Mouse (Mus musculus): ENCODE data around the gene BC024978.

Gene BC024978

DNA sequence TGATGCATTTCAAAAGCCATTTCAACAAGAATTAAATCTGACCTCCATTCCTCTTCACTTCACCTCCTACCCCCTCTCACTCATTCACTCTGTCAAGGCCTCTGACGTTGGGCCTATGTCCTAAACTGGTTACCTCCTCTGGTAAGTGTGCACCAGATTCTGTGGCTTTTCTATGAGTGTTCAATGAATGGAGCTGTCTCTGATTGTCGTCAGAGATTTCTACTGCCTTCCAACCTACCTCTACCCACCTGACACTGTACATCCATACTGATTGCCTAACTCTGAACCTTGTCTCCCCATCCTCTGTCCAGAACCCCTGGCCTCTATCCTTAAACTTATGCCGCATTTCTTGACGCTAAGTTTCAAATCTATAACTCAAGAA lies 17.6 kb upstream of the BC024978 start:
- DNase-seq (ENCODE audit: low spot score): no peak

DNA sequence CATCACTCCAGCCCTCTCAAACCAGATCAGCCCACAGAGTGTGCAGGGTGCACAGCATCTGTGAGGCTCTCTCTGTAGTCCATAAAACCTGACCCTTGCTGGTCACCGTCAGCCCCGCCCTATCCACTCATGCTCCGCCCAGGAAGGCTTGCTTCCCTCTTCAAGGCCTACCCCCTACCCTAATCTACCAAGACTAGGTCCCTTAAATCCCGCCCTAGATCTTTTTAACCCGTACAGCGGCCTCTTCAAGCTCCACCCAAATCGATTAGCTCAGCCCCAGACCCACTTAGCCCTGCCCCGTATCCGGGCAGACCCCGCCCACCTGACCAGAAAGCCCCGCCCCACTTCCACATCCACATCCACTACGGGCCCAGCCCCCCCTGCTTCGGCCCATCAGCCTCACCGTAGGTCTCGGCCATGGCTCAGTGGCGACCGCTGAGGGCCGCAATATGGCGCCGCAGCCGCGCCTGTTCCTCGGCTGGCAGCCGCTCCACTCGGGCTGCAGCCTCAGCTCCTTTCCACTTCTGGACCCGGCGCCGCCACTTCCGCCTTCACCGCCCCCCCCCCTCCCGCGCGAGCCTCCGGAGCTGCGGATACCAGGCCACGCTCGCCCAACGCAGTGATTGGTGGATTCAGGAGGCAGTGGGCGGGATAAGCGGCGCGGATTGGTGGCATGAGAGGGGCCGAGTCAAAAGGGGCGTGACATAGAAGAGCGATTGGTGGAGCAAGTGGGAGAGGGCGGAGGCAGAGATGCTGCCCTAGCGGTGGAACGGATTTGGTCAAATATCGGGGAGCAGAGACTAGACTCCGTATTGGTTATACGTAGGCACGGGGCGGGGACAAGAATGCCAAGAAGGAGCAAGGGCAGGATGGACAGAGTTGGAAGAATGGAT lies 17.0 kb upstream of the BC024978 start, which contains the start of gene Rab4b:
TSS of gene Rab4b (minus strand) at position 573 of the 893 bp plus-strand sequence.
- DNase-seq (ENCODE audit: low spot score): peak; percentile 100

DNA sequence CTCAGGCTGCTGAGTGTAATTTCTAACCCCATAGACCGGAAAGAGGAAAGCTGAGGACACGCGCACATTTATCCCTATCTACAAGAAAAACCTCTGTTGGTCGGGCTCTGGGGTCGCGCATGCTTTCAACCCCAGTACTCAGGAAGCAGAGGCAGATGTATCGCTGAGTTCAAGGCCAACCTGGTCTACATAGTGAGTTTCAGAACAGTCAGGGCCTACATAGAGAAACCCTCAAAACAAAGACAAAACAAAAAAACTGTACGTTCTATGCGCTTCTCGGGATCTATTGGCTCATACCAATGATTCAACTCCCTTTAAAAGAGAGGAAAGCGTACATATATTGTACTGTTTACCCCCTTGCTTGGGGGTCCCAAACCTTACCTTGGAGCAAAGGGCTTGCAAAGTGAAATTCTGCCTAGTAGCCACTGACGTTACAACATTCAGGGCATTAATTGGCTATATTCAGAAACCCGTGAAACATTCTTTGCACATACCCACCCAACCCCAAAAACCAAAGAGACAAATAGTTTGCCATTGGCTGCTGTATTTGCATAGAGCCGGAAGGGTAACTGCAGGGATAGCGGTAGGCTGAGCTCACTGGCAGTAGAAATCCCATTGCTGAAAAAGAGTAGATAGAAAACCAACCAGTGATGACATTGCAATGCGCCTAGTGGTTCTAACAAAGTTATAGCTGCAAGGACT lies 16.2 kb upstream of the BC024978 start:
- DNase-seq (ENCODE audit: low spot score): no peak

DNA sequence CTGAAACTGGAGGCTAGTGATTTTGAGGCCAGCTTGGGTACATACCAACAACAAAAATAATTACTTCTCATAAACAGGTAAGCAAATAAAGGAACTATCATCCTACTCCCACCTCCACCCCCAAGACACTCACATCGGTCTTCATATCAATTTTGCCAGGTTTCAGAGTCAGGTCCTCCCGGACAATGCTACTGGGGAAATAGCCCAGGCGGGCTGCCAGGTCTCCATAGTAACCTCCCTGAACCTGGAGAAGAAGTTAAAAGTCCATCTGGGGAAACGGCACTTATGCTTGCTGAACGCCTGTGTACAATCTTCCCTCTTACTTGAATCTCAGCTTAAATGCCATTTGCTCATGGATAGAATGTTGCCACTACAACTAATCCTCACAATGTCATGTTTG lies 15.5 kb upstream of the BC024978 start:
- DNase-seq (ENCODE audit: low spot score): peak; percentile 37

DNA sequence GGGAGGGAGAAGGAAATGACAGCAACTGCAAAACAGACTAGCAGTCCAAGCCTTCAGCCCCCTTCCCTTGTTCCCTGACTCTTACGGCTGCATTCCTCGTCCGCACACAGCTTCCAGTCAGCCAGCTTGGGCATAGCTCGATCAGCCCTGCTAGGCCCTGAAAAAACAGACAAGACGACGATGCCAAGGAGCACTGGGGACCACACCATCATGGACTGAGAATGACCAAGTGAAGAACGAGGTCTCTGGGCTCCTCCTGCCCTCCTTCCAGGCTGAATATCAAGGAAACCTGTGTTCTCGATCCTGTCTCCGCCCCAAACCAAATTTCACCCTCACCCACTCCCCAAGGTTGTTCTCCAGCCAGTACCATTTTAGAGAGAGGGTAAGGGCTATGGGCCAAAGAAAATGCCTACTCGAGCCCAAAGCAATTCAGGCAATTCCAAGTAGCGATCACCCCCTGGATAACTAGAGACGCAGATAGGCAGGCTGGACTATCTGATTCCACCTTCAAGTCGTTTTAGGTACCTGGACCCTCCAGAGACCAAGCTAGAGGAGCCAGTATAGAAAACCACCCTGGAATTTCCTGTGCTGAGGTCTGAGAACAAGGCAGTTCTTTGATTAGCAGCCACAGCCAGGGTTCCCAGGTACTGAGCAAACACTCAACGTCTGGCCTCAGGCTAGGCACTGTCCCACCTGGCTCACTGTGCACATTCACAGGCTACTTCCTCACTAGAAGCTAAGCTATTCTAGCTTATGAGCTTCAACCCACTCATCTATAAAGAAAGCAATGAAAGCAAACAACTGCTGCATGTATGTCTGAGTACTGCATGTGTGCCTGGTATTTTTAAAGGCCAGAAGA lies 14.5 kb upstream of the BC024978 start, which contains the start of the genes Gm21983 and Mia:
TSS of gene Gm21983 (minus strand) at position 250 of the 859 bp plus-strand sequence.
TSS of gene Mia (minus strand) at position 321 of the 859 bp plus-strand sequence.
- DNase-seq (ENCODE audit: low spot score): no peak

DNA sequence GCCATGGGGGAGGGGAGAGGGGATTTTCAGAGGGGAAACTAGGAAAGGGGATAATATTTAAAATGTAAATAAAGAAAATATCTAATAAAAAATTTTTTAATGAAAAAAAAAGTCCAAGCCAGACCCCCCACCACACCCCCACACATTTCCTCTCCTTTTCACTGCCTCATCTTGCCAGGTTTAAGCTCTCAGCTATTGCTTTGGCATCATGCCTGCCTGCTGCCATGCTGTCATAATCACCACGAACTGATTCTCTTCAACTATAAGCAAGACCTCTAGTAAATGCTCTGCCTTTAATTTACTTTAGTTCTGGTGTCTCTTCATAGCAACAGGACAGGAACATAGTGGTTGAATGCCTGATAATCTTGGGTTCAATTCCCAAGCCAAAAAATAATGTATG lies 13.1 kb upstream of the BC024978 start:
- DNase-seq (ENCODE audit: low spot score): no peak

DNA sequence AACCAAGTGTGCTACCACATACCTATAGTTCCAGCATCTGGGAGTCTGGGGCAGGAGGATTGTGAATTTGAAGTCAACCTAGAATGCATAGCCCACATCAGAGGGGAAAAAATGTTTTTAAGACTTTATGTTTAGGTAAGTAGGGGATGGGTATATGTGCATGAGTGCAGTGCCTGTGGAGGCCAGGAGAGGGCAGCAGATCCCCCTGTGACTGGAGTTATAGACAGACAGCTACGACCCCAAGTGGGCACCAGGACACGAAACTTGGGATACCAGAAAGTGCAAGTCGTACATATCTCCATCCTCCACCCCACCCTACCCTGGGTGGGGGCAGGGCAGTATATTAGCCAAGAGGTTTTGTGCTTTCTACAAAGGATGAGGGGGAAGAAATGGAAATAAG lies 10.6 kb upstream of the BC024978 start:
- no peak for DNase-seq (ENCODE audit: low spot score)

DNA sequence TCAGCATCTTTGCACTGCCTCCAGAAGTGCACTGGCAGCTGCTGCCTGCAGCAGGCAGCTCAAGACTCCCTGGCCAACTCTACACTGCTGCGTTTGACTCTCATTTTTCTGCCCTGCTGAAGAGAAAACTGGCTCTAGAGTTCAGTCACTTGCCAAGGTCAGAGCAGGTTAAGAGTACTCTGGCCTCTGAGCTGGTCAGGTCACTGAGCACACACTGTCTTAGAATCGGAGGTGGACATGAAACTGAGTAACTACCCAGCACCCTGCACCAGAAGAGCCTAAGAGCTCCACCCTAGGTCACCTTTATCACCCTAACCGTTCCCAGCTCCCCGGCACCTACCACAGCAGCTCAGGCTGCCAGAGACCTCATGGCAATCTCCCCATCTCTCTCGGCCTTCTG lies 9.6 kb upstream of the BC024978 start:
- DNase-seq (ENCODE audit: low spot score): no peak

DNA sequence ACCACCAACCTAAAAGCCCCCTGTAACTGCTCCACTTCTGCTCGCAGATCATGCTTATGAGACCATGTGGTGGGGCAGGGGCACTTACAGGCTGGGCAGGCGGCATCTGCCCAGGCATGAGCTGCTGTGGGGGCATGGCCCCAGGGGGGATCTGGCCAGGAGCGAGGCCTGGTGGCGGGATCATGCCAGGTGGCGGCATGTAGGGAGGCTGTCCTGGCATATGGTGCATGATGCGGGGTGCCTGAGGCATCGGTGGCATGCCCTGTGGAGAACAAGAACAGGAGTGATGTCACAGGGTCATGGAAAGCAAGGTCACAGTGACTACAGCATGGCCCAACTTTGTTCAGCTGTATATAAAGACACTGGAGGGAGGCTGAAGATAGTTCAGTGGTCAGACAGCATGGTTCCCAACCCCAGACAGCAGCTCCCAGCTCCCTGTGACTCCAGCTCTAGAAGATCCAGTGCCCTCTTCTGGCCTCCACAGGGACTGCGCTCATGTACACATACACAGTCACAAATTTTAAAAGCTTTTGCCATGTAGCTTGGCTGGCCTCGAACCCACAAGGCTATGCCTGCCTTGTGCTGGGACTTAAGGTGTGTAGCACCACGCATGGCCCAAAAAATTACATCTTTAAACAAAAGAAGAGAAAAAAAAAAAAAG lies 6.2 kb upstream of the BC024978 start:
- no peak for DNase-seq (ENCODE audit: low spot score)

DNA sequence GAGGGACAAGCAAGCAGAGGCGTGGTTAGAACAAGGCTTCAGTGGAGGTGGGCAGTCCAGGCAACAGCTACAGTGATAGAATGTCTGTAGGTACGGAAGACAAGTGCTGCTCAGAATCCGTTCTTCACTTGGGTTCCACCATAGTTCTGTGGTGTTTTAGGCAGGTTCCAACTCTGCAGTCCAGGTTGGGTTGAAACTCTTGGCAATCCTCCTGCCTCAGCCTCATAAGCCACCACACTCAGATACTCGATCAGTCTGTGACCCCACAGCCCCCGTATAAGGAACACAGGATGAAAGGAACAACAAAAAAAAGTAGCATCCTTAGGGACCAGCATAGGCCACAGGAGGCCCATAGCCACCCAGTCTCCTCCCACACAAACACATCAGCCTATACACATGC lies 3.1 kb upstream of the BC024978 start:
- DNase-seq (ENCODE audit: low spot score): no peak

DNA sequence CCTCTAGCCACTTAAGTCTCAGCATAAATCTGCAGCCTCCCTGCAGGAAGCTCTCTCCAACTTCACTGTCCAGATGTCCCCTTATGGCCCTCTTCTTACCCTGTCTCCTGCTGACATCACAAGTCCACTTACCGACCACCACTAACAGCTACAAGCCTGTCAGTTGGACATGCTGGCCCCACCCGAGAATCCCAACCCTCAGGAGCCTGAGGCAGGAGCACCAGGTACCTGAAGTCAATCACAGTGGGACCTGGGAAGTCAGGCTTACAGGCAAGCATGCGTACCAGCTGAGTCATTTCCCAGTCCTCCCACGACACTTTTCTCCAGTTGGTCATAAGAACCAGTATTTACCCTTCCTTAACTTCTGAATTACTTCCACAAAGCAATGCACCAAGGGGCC lies 1.9 kb upstream of the BC024978 start:
- no peak for DNase-seq (ENCODE audit: low spot score)

DNA sequence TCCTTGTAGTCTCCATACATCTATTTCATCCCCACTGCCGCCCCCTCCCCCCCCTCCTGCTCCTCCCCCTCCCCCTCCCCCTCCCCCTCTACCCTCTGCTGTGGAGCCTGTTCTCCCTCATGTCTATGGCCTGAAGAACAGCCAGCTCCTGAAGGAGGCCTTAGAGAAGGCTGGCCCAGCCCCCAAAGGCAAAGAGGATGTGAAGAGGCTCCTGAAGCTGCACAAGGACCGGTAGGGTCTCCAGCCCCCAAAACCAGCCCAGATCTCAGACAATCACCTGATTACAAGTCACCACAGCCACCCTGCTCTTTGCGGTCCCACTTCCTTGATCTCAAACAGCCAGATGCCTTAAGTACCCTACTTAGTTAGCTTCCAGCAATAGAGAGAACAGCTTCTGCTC lies 1.6 kb downstream of the BC024978 start:
- no peak for DNase-seq (ENCODE audit: low spot score)

DNA sequence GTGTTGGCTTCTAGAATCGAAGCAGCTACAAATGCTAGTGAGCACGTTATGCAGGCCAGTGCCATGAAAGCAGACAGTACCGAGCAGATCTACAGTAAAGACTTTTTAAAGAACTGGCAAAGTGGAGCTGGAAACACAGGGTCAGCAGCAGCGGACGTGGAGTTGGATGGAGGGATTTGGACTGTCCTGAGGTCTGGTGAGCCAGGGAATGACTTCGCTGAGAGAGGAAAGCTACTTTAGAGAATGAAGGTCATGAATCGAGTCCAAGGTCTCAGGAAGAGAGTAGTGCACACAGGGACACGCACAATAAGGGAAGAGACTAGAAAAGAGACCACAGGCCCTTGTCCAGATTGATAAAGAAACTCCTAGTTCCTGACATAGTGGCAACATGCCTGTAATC lies 2.1 kb downstream of the BC024978 start:
- no peak for DNase-seq (ENCODE audit: low spot score)

DNA sequence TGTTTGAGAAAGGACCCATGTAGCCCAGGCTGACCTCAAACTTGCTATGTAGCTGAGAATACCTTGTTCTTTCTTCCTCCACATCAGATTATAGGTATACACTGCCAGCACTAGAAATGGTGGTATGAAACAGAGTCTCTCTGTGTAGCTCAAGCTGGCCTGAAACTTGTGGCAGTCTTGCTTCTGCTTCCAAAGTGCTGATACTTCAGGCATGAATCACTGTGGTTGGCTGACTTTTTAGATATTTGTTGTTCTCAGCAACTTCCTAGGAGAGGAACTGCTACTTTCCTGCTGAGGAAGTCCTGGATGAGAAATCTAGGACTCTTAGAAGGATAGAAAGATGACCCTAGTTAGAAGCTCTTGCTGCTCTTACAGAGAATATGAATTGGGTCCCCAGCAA lies 2.8 kb downstream of the BC024978 start:
- no peak for DNase-seq (ENCODE audit: low spot score)

DNA sequence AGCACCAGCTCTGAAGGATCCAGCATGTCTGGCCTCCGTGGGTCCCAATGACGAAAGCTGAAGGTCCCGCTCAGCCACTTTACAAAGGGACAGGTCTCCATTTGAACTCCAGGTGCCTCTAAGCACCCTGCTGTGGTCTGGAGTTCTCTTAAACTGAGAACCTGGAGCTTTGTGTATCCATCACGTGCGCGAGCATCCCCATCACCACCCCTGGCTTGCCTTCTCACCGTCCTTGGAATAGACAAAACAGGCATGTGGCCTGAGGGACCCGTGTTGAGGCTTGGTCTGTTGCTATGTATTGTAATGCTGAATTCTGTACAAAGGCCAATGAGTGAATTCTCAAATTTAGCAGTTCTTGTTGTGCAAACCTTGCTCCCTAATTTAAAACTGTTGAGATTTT lies 3.2 kb downstream of the BC024978 start:
- no peak for DNase-seq (ENCODE audit: low spot score)

DNA sequence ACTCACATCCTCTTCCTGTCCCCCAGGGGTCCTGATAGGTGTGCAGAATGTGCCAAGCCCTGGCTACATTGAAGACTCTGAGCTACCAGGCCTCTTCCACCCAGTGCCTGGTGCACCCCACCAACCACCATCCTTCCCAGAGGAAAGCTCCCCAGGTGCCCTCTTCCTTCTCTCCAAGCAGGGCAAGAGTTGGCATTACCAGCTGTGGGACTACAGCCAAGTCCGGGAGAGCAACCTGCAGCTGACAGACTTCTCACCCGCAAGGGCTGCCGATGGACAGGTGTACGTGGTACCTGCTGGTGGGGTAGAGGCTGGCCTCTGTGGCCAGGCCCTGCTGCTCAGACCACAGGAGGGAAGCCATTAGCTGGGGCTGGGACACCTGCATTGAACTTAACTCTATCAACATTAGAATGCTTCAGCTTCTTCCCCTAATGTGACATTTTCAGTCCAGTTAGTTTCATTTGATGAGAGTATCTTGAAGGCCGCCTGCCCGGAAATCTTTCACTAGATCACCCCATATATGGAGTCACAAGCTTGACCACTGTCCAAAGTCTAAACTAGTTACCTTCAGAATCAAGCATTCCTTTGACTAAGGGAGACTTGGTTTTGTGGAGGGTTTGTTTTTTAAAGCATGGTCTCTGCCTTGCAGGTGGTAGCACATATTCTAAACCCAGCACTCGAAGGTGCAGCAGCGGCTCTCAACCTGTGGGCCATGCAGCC lies 8.3 kb downstream of the BC024978 start:
- no peak for DNase-seq (ENCODE audit: low spot score)

DNA sequence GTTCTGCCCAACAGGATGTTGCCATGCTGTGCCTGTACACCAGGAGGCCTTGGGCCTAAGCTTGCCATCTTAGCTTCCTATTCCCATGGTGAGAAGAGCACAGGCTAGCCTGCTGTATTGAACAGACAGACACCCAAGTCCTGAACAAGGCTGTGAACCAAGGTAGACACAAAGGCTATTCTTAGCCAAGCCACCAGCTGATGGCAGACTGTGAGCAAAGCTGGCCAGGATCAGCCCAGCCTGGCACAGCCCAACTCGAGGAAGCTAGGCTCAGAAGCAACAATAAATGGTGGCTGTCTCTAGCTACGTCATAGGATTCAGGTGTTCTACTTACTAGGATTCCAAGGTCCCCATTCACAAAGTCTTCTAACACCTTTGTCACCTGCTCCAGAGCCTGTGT lies 17.0 kb downstream of the BC024978 start:
- no peak for DNase-seq (ENCODE audit: low spot score)

DNA sequence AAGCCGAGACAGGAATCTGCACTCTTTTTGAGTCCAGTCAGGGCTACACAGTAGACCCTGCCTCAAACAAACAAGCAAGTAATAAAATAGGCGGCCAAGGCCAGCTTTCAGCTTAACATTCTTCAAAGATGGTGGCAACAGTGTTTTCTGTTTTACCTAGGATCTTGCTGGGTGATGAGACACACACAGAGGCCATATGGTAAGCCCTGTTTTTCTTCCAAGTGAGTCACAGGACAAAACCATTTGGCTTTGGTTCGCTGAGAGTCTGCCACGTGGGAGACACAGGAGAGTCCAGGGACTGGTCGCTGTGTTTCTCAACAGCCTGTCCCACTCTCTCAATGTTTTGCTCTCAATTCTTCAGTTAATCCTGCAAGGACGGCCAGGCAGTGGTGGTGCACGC lies 23.0 kb downstream of the BC024978 start:
- no peak for DNase-seq (ENCODE audit: low spot score)

DNA sequence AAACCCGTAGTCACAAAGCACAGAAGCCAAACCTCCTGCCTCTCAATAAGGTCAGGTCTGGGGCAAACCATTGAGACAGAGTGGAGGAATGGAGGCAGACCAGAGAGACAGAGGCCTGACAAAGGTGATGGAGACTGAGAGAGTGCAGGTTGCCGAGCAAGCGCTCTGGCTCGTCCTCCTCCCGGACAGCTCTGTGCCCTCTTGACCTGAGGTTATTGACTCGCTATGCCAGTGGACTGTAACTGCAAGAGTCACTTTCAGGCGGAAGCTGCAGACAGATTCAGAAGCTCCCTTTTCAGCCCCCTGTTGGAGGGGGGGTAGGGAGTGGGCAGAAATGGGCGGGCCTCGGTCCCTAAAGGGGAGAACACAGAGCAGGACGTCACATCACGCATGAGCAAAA lies 24.4 kb downstream of the BC024978 start:
- DNase-seq (ENCODE audit: low spot score): no peak

DNA sequence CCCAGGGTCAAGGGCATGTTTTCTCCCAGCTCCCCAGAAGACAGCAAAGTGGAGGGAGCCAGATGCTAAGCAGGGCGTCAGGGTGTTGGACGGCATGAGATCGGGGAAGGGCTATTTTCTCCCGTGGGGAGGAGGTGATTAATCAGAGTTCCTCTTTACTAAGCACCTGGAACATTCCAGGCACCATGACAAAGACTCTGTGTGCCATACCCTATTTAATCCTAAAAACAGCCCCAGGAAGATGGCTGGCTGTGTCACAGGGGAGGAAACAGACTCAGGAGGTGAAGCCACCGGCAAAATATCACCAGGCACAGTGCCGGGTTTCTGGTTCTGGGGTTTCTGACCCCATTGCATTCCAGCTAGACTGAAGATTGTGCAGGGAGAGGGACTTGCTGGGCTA lies 26.4 kb downstream of the BC024978 start:
- no peak for DNase-seq (ENCODE audit: low spot score)

DNA sequence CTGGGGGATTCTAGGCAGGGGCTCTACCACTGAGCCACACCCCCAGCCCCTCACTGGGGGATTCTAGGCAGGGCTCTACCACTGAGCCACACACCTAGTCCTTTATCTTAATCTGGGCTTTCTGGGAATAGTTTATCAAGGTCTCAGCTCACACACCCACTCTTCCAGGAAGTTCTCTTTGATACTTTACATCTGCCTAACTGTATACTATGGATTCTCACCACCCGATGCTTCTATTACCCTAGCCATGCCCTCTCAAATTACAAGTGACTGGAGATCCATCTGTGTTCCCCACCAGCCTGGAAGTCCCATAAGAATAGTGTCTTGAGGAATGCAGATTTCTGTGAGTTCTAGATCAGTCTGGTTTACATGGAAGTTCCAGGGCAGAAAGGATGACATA lies 27.0 kb downstream of the BC024978 start:
- DNase-seq (ENCODE audit: low spot score): no peak

Measured in layer of hippocampus, adult 11-12 months (tissue).